Mouse (Mus musculus) embryo, embryonic 11.5 days (tissue): ENCODE data around the gene Pgap1.

Experiments
- DNase-seq: peaks from one replicate; pipeline ENCODE4 v3.0.0-alpha.2; 2012; ENCODE audit warnings: low read depth, low spot score

Pgap1 gene

GRCm38 (mm10) chr1:54520062-54520577 is 37.4 kb downstream of the Pgap1 start:
- DNase-seq, result no peak

- DNase-seq, result no peak
Measured at GRCm38 (mm10) chr1:54513836-54514235, 43.6 kb downstream of the Pgap1 start.

- no peak for DNase-seq
Measured at GRCm38 (mm10) chr1:54498496-54498895, 59.0 kb downstream of the Pgap1 start.

- no peak for DNase-seq
Measured at GRCm38 (mm10) chr1:54496254-54496653, 61.2 kb downstream of the Pgap1 start.

- DNase-seq, result no peak
Measured at GRCm38 (mm10) chr1:54493496-54493895, 64.0 kb downstream of the Pgap1 start.

- no peak for DNase-seq
Measured at GRCm38 (mm10) chr1:54492435-54492841, 65.0 kb downstream of the Pgap1 start.

GRCm38 (mm10) chr1:54484744-54485420 is 72.6 kb downstream of the Pgap1 start:
- DNase-seq, result no peak

- DNase-seq, result no peak
Measured at GRCm38 (mm10) chr1:54480491-54480890, 77.0 kb downstream of the Pgap1 start.

- no peak for DNase-seq
Measured at GRCm38 (mm10) chr1:54468662-54469061, 88.8 kb downstream of the Pgap1 start.

GRCm38 (mm10) chr1:54467366-54467765 is 90.1 kb downstream of the Pgap1 start:
- DNase-seq, result no peak

GRCm38 (mm10) chr1:54452116-54452515 is 105.4 kb downstream of the Pgap1 start:
- DNase-seq, result no peak

GRCm38 (mm10) chr1:54448833-54449232 is 108.7 kb downstream of the Pgap1 start:
- DNase-seq, result no peak

- no peak for DNase-seq
Measured at GRCm38 (mm10) chr1:54443641-54444040, 113.8 kb downstream of the Pgap1 start.

GRCm38 (mm10) chr1:54439080-54439476 is 118.4 kb downstream of the Pgap1 start:
- DNase-seq, result no peak

- peak; percentile 64 for DNase-seq
Measured at GRCm38 (mm10) chr1:54438340-54439079, 119.0 kb downstream of the Pgap1 start, which contains the start of gene Gtf3c3. Gene Gtf3c3, minus strand, starts transcription at chr1:54438971.
